Mouse (Mus musculus) CH12.LX (cell line): ENCODE measurements around the gene Zfyve28. TPM values are rescaled to one million over a fixed set of nuclear protein-coding genes. Genes with fewer than 3 reads are reported as not detected.

Source experiments
- DNase-seq: peaks from one replicate; pipeline ENCODE4 v3.0.0-alpha.2; 2013; ENCODE audit errors: extremely low read depth
- H3K27ac ChIP-seq: 2 replicates; pipeline ENCODE4 v1.5.1; 2012; ENCODE audit warnings: low read depth, mild to moderate bottlenecking, control low read depth, moderate library complexity; ENCODE audit not compliant: insufficient read depth
- H3K27me3 ChIP-seq: replicated peaks from 2 replicates; pipeline ENCODE3; 2012; ENCODE audit warnings: inconsistent platforms
- H3K36me3 ChIP-seq, 2 experiments: replicated peaks in 1 of 2; 2 replicates each; pipeline versions ENCODE3 to v1.6.1; 2012; ENCODE audit warnings: inconsistent platforms in 1 of 2, low read length in 1 of 2, mild to moderate bottlenecking in 1 of 2, mixed read lengths in 1 of 2, moderate library complexity in 1 of 2; ENCODE audit not compliant: control insufficient read depth in 1 of 2, insufficient read depth in 1 of 2
- H3K4me1 ChIP-seq, 2 experiments: 2 replicates each; pipeline ENCODE4 v1.6.1; 2012; ENCODE audit warnings: inconsistent platforms in 1 of 2, moderate library complexity in 1 of 2; ENCODE audit not compliant: insufficient read depth in 2 of 2, control insufficient read depth in 1 of 2
- H3K4me2 ChIP-seq: 2 replicates; pipeline ENCODE4 v1.6.1; 2012; ENCODE audit warnings: low read depth, mild to moderate bottlenecking, control low read depth; ENCODE audit not compliant: poor library complexity, insufficient read depth, severe bottlenecking
- H3K4me3 ChIP-seq, 3 experiments: fragments of 150-350 bp in 1 of 3; sonication (generic) in 1 of 3; replicated peaks in 1 of 3; 2 replicates each; pipeline versions ENCODE3 to v1.5.1; 2011 to 2012; ENCODE audit warnings: low read depth in 2 of 3, low read length in 2 of 3, mild to moderate bottlenecking in 2 of 3, moderate library complexity in 2 of 3, control low read depth in 1 of 3, improper control_type of control experiment in 1 of 3, inconsistent platforms in 1 of 3, mixed read lengths in 1 of 3; ENCODE audit not compliant: poor library complexity in 1 of 3
- H3K79me2 ChIP-seq: replicated peaks from 2 replicates; pipeline ENCODE4 v1.6.1; 2012; ENCODE audit warnings: mild to moderate bottlenecking, moderate library complexity; ENCODE audit not compliant: control insufficient read depth, poor library complexity, insufficient read depth, severe bottlenecking; ENCODE audit errors: extremely low read depth
- H3K9ac ChIP-seq: 2 replicates; pipeline ENCODE4 v1.6.1; 2012; ENCODE audit warnings: low read depth, mild to moderate bottlenecking, control low read depth, moderate library complexity; ENCODE audit not compliant: insufficient read depth
- H3K9me3 ChIP-seq: replicated peaks from 2 replicates; pipeline ENCODE3; 2012; ENCODE audit warnings: low read length, inconsistent platforms, mixed read lengths
- BHLHE40 ChIP-seq: IDR thresholded peaks from 2 replicates; pipeline ENCODE4 v1.6.1; 2011; ENCODE audit warnings: mild to moderate bottlenecking, low read depth, low read length, improper control_type of control experiment
- CHD1 ChIP-seq: IDR thresholded peaks from 2 replicates; pipeline ENCODE4 v1.6.1; 2012; ENCODE audit warnings: low read depth, low read length, improper control_type of control experiment, inconsistent platforms
- CTCF ChIP-seq, 2 experiments: IDR thresholded peaks in 1 of 2; conservative IDR thresholded peaks in 1 of 2; 2 replicates each; pipeline ENCODE4 v1.5.1; 2011 to 2012; ENCODE audit warnings: low read depth in 2 of 2, low read length in 2 of 2, improper control_type of control experiment in 1 of 2, inconsistent platforms in 1 of 2, mild to moderate bottlenecking in 1 of 2, moderate library complexity in 1 of 2
- ELF1 ChIP-seq: IDR thresholded peaks from 2 replicates; pipeline ENCODE4 v1.6.1; 2014; ENCODE audit warnings: low read depth, mild to moderate bottlenecking, inconsistent platforms, low read length, improper control_type of control experiment
- EP300 ChIP-seq: IDR thresholded peaks from 2 replicates; pipeline ENCODE4 v1.6.1; 2011; ENCODE audit warnings: low read length, improper control_type of control experiment
- ETS1 ChIP-seq: conservative IDR thresholded peaks from 2 replicates; pipeline ENCODE4 v1.6.1; 2012; ENCODE audit warnings: low read depth, mild to moderate bottlenecking, inconsistent platforms, low read length, improper control_type of control experiment, moderate library complexity
- IRF4 ChIP-seq: IDR thresholded peaks from 2 replicates; pipeline ENCODE4 v1.6.1; 2014; ENCODE audit warnings: low read depth, mild to moderate bottlenecking, inconsistent platforms, low read length, improper control_type of control experiment
- MAFK ChIP-seq: IDR thresholded peaks from 2 replicates; pipeline ENCODE4 v1.6.1; 2011; ENCODE audit warnings: low read length, improper control_type of control experiment; ENCODE audit not compliant: insufficient replicate concordance
- MAZ ChIP-seq: IDR thresholded peaks from 2 replicates; pipeline ENCODE4 v1.6.1; 2012; ENCODE audit warnings: low read depth, mild to moderate bottlenecking, inconsistent platforms, low read length, improper control_type of control experiment, moderate library complexity
- MEF2A ChIP-seq: IDR thresholded peaks from 2 replicates; pipeline ENCODE4 v1.6.1; 2014; ENCODE audit warnings: low read depth, mild to moderate bottlenecking, inconsistent platforms, low read length, improper control_type of control experiment, borderline replicate concordance
- MXI1 ChIP-seq: IDR thresholded peaks from 2 replicates; pipeline ENCODE4 v1.6.1; 2011; ENCODE audit warnings: mild to moderate bottlenecking, low read depth, low read length, improper control_type of control experiment
- NELFE ChIP-seq: IDR thresholded peaks from 2 replicates; pipeline ENCODE4 v1.6.1; 2011; ENCODE audit warnings: low read depth, low read length, improper control_type of control experiment
- NRF1 ChIP-seq: IDR thresholded peaks from 2 replicates; pipeline ENCODE4 v1.6.1; 2014; ENCODE audit warnings: low read depth, mild to moderate bottlenecking, inconsistent platforms, low read length, improper control_type of control experiment, moderate library complexity
- RCOR1 ChIP-seq: conservative IDR thresholded peaks from 2 replicates; pipeline ENCODE4 v1.6.1; 2012; ENCODE audit warnings: low read depth, mild to moderate bottlenecking, inconsistent platforms, low read length, improper control_type of control experiment
- TBP ChIP-seq: conservative IDR thresholded peaks from 2 replicates; pipeline ENCODE4 v1.6.1; 2011; ENCODE audit warnings: low read depth, low read length, improper control_type of control experiment
- TCF12 ChIP-seq: IDR thresholded peaks from 2 replicates; pipeline ENCODE4 v1.6.1; 2014; ENCODE audit warnings: low read depth, mild to moderate bottlenecking, inconsistent platforms, low read length, improper control_type of control experiment
- USF2 ChIP-seq: conservative IDR thresholded peaks from 2 replicates; pipeline ENCODE4 v1.6.1; 2011; ENCODE audit warnings: low read depth, low read length, improper control_type of control experiment
- dilution Hi-C: fragments of 300-500 bp; cut with MboI; formaldehyde crosslinking; loops from 2 replicates; pipeline ENCODE4 v1.14.3; 2020; ENCODE audit warnings: low sequenced_read_pairs; ENCODE audit not compliant: extremely low pct_unique_long_range_greater_than_20kb, extremely low pct_ligation_motif_present
- in situ Hi-C: fragments of 300-500 bp; cut with MboI; formaldehyde crosslinking; loops from 3 replicates; pipeline ENCODE4 v1.14.3; 2019; ENCODE audit warnings: low sequenced_read_pairs, low pct_ligation_motif_present, low pct_unique_long_range_greater_than_20kb, mixed read lengths
- polyA plus RNA-seq: library from polyadenylated mRNA; unstranded; fragments of >175 nt; gene quantifications from 2 replicates; pipeline ENCODE4 v1.2.1, GENCODE M21; 2012; ENCODE audit warnings: low read depth; ENCODE audit not compliant: insufficient read length
- total RNA-seq, 2 experiments: library from RNA; depleted of rRNA; stranded (reverse); fragments of 300-350 nt in 1 of 2; fragments of >200 nt in 1 of 2; gene quantifications; 2 replicates each; pipeline ENCODE4 v1.2.3; 2012 to 2014

The Zfyve28 gene
- total and polyA plus RNA-seq, 3 experiments = 1.7 to 2.8 (median 2.0) TPM

GRCm38 (mm10) chr5:34185051-34185580 lies 103.1 kb downstream of the Zfyve28 start:
- no peak overlapping the region for H3K4me2 ChIP-seq
- H3K36me3 ChIP-seq = peaks cover 0 to 4% of the 10 kb centered on the region in 2 experiments
- in situ Hi-C loops = no loop called here
- no peak overlapping the region for H3K4me3 ChIP-seq
- no peak overlapping the region for H3K9ac ChIP-seq
- H3K79me2 ChIP-seq = no peaks in the 10 kb centered on the region
- TF ChIP-seq CHD1 = no peak
- TF ChIP-seq MXI1 = no peak
- TF ChIP-seq MAZ = no peak
- no peak for TF ChIP-seq RCOR1
- no peak for TF ChIP-seq NELFE
- no peak for TF ChIP-seq MEF2A
- TF ChIP-seq ETS1 = no peak
- peaks cover 25 to 40% of the 10 kb centered on the region in 2 experiments for H3K4me1 ChIP-seq
- peaks cover 14% of the 10 kb centered on the region for H3K27me3 ChIP-seq
- dilution Hi-C loops = no loop called here
- no peak overlapping the region for H3K27ac ChIP-seq
- no peaks in the 10 kb centered on the region for H3K9me3 ChIP-seq
- DNase-seq = no peak

- dilution Hi-C loops = no loop called here
- Histone ChIP-seq H3K9ac (no peak overlapping the region), H3K9me3 (no peaks in the 10 kb centered on the region), H3K4me2 (no peak overlapping the region), H3K4me1 (peaks cover 15 to 29% of the 10 kb centered on the region in 2 experiments), H3K27me3 (peaks cover 14% of the 10 kb centered on the region), H3K36me3 (peaks cover 0 to 4% of the 10 kb centered on the region in 2 experiments), H3K27ac (no peak overlapping the region), H3K79me2 (no peaks in the 10 kb centered on the region), H3K4me3 (no peak overlapping the region)
- DNase-seq = no peak
- in situ Hi-C loops = no loop called here
- TF ChIP-seq MAZ (no peak), MEF2A (no peak), MAFK (no peak), USF2 (no peak), TBP (no peak), NELFE (no peak), BHLHE40 (no peak), IRF4 (no peak), MXI1 (no peak), CTCF (conservative IDR thresholded peaks at IDR 0.05 in 1 of 2, IDR thresholded peaks at IDR 0.05 in 1 of 2; ENCODE audit: low read depth in 2 of 2, low read length in 2 of 2) (no peak), TCF12 (no peak), EP300 (no peak), NRF1 (no peak), ELF1 (no peak)
- TF ChIP-seq, all 38 proteins: peak for 0
Measured at GRCm38 (mm10) chr5:34183976-34184375, 104.3 kb downstream of the Zfyve28 start.
